In genomic region chr9:103595190-103595837, GRCm38 (mm10) we compare ENCODE assay signal across 8 mouse cellular contexts.
A peak's percentile ranks its signal among the peaks of the same experiment; 100 is the strongest.
DNase-seq lines count a peak whose midpoint lies in the region; ATAC-seq lines count a peak whose summit lies in the region.

No protein-coding gene starts in this region.

- H3K27me3 ChIP-seq in embryonic facial prominence, embryonic 11.5 days (ENCODE audit: control insufficient read depth, insufficient read depth, low read length) = no peaks in the 10 kb centered on the region
- H3K27me3 ChIP-seq in midbrain, embryonic 15.5 days (replicated peaks) = no peaks in the 10 kb centered on the region

- H3K4me3 ChIP-seq in embryonic facial prominence, embryonic 11.5 days (ENCODE audit: low read depth, low read length) = no peak overlapping the region
- H3K4me3 ChIP-seq in midbrain, embryonic 15.5 days = no peak overlapping the region

- H3K4me1 ChIP-seq in embryonic facial prominence, embryonic 11.5 days (ENCODE audit: control insufficient read depth, insufficient read depth, low read length) = no peaks in the 10 kb centered on the region
- peaks cover 36% of the 10 kb centered on the region for H3K4me1 ChIP-seq in midbrain, embryonic 15.5 days

- peak; percentile 61; the same call in 1 of the 2 replicates for ATAC-seq in embryonic facial prominence, embryonic 11.5 days (replicated peaks; ENCODE audit: insufficient number of reproducible peaks, low FRiP score, low TSS enrichment, low read depth)
- ATAC-seq in midbrain, embryonic 15.5 days (replicated peaks) = peak; percentile 95

- H3K4me2 ChIP-seq in embryonic facial prominence, embryonic 11.5 days (ENCODE audit: low read depth, low read length) = no peak overlapping the region
- no peak overlapping the region for H3K4me2 ChIP-seq in midbrain, embryonic 15.5 days

- H3K36me3 ChIP-seq in embryonic facial prominence, embryonic 11.5 days (replicated peaks; ENCODE audit: control insufficient read depth, insufficient read depth, low read depth, low read length) = no peaks in the 10 kb centered on the region
- H3K36me3 ChIP-seq in midbrain, embryonic 15.5 days (replicated peaks) = no peaks in the 10 kb centered on the region

- H3K9ac ChIP-seq in embryonic facial prominence, embryonic 11.5 days (replicated peaks; ENCODE audit: low read length) = no peak overlapping the region
- H3K9ac ChIP-seq in midbrain, embryonic 15.5 days = no peak overlapping the region

- H3K9me3 ChIP-seq in embryonic facial prominence, embryonic 11.5 days (replicated peaks; ENCODE audit: control insufficient read depth, low read length) = no peaks in the 10 kb centered on the region
- no peaks in the 10 kb centered on the region for H3K9me3 ChIP-seq in midbrain, embryonic 15.5 days

- WGBS in embryonic facial prominence, embryonic 11.5 days = 58% methylated on average over 6 of the region's 6 CpGs
- WGBS in midbrain, embryonic 15.5 days = 15% methylated on average over 6 of the region's 6 CpGs

- peak; percentile 55 to 61 for DNase-seq in cerebellum, adult 18-20 months
- DNase-seq in cerebellum, adult 11 months = no peak
- DNase-seq in embryonic facial prominence, embryonic 11.5 days (ENCODE audit: low spot score) = peak; percentile 88
- DNase-seq in layer of hippocampus, adult 11-12 months (ENCODE audit: low spot score) = peak; percentile 79
- DNase-seq in gastrocnemius, postnatal 10 days = no peak
- DNase-seq in adipocyte (ENCODE audit: low spot score) = no peak
- DNase-seq in spleen, adult 18-20 months = no peak

- H3K27ac ChIP-seq in embryonic facial prominence, embryonic 11.5 days (replicated peaks; ENCODE audit: low read depth, low read length) = no peak overlapping the region
- peak overlapping the region; percentile 82 for H3K27ac ChIP-seq in midbrain, embryonic 15.5 days

Comparison
In these comparisons a context has a peak if more than half of its experiments do, and no peak if none do; other contexts are left out.
1. DNase-seq: peak in cerebellum, adult 18-20 months (2 of 2), embryonic facial prominence, embryonic 11.5 days (single experiment) and layer of hippocampus, adult 11-12 months (single experiment); none in cerebellum, adult 11 months (single experiment), gastrocnemius, postnatal 10 days (single experiment), adipocyte (single experiment) and spleen, adult 18-20 months (0 of 2).